Mouse (Mus musculus): Measurements from ENCODE around the gene Antxr1. TPM values are rescaled to one million over a fixed set of nuclear protein-coding genes. Genes with fewer than 3 reads are reported as not detected.

Gene Antxr1
- total and polyA plus RNA-seq, 2 experiments: 0.28 to 0.92 TPM

DNA sequence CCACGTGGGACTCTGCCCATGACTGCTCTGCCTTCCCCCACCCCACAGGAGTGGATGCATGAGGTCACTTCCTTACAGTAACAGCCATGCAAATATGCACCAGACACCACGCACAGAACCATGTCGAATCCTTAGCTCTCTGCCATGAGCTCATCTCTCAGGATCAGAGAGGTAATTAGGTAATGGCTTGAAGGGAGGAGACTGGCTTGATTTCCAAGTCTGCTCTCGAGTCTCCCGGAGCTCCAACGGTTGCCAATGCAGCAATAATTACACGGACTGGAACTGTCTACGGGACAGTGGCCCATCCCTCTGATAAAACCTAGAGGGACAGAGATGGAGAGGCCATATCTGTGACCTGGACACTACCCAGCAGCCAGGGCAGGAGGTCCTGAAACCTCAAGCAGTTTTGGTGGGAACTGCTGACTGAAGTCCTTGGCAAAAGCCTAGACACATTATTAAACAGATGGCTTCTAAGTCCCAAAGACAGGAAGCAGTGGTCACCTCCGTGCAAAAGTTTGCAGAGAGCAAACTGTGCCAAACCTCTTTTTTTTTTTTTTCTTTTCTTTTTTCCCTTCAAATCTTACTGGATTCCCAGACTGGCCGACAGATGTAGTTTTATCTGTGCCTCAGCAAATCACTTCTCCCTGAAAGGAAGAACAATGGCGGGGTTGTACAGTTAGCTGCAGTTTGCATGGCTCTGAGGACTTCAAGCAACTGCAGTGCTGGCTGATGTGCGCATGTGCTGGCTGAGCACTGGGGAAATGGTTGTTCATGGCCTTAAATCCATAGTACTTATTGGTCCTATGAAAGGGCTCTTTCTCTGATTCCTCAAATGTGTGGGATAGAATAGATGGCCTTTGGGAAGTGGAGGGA, 174.0 kb downstream of the Antxr1 start:
- no peaks in the 10 kb centered on the region for H3K4me1 ChIP-seq (ENCODE audit: control insufficient read depth, insufficient read depth, low read length)
- no peaks in the 10 kb centered on the region for H3K36me3 ChIP-seq (ENCODE audit: control insufficient read depth, insufficient read depth, low read length)
- no peaks in the 10 kb centered on the region for H3K27me3 ChIP-seq (ENCODE audit: control insufficient read depth, insufficient read depth, low read length)
- TF ChIP-seq CTCF (IDR thresholded peaks at IDR 0.05; ENCODE audit: low read depth, low read length) (no peak), POLR2A (IDR thresholded peaks at IDR 0.05; ENCODE audit: extremely low read depth, insufficient read depth, low read length) (no peak)
- H3K4me3 ChIP-seq (ENCODE audit: insufficient read depth, low read depth, low read length): no peak overlapping the region
- H3K79me2 ChIP-seq (ENCODE audit: control insufficient read depth, insufficient read depth, low read length): no peaks in the 10 kb centered on the region
- H3K27ac ChIP-seq (replicated peaks; ENCODE audit: insufficient read depth, low read depth, low read length): no peak overlapping the region
- no peak for DNase-seq (ENCODE audit: extremely low read depth, low read depth, low spot score)
- WGBS: 65% methylated on average over 12 of the region's 12 CpGs
- H3K9ac ChIP-seq (ENCODE audit: low read depth, low read length): no peak overlapping the region

DNA sequence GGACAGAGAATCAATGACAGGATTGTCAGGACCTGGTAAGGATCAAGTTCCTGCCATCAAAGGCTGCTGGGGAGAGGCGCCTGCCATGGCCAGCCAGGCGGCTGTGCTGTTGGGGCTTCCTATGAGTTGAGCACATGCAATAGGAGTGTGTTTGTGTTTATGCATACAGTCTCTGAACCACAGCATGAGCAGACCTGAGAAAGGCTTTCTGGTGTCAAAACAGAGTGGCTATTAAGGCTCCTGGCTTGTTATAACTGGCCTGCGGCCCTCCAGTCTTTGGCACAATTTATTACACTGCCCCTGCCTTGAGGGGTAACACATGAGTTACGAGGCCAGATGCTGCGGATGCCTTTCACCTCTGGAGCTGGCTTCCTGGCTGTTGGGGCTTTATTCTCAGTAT, 175.4 kb downstream of the Antxr1 start:
- Histone ChIP-seq H3K4me3 (ENCODE audit: insufficient read depth, low read depth, low read length) (no peak overlapping the region), H3K79me2 (ENCODE audit: control insufficient read depth, insufficient read depth, low read length) (no peaks in the 10 kb centered on the region), H3K27ac (replicated peaks; ENCODE audit: insufficient read depth, low read depth, low read length) (no peak overlapping the region), H3K27me3 (ENCODE audit: control insufficient read depth, insufficient read depth, low read length) (no peaks in the 10 kb centered on the region), H3K36me3 (ENCODE audit: control insufficient read depth, insufficient read depth, low read length) (no peaks in the 10 kb centered on the region), H3K4me1 (ENCODE audit: control insufficient read depth, insufficient read depth, low read length) (no peaks in the 10 kb centered on the region), H3K9ac (ENCODE audit: low read depth, low read length) (no peak overlapping the region)
- TF ChIP-seq POLR2A (IDR thresholded peaks at IDR 0.05; ENCODE audit: extremely low read depth, insufficient read depth, low read length) (no peak), CTCF (IDR thresholded peaks at IDR 0.05; ENCODE audit: low read depth, low read length) (no peak)
- no peak for DNase-seq (ENCODE audit: extremely low read depth, low read depth, low spot score)
- 97% methylated on average over 5 of the region's 5 CpGs for WGBS

DNA sequence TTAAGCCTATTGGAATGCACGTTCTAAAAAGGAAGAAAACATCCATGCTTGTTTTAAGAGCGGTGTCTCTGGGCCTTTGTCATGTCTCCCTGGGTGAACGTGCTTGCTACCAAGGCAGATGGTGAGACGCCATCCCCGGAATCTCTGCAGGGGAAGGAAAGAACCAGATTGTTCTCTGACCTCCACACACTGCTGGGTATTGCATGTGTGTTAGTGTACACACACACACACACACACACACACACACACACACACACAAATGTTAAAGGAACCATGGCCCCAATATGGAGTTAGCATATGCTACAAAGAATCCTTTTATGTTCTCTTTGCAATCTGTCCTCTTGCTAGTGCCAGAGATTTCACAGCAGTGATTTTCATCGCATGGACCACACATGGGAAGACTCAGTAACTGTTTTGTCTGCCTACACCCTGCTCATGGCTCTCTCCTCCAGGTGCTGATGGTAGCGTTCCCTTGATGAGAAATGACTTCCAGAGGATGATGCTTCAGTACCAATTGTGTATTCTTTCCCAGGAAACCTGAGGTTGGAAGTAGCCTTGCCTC, 177.5 kb downstream of the Antxr1 start:
- no peak overlapping the region for H3K27ac ChIP-seq (replicated peaks; ENCODE audit: insufficient read depth, low read depth, low read length)
- no peak for DNase-seq (ENCODE audit: extremely low read depth, low read depth, low spot score)
- 91% methylated on average over 7 of the region's 7 CpGs for WGBS
- no peaks in the 10 kb centered on the region for H3K27me3 ChIP-seq (ENCODE audit: control insufficient read depth, insufficient read depth, low read length)
- no peaks in the 10 kb centered on the region for H3K4me1 ChIP-seq (ENCODE audit: control insufficient read depth, insufficient read depth, low read length)
- H3K79me2 ChIP-seq (ENCODE audit: control insufficient read depth, insufficient read depth, low read length): no peaks in the 10 kb centered on the region
- no peak overlapping the region for H3K4me3 ChIP-seq (ENCODE audit: insufficient read depth, low read depth, low read length)
- no peak overlapping the region for H3K9ac ChIP-seq (ENCODE audit: low read depth, low read length)
- H3K36me3 ChIP-seq (ENCODE audit: control insufficient read depth, insufficient read depth, low read length): no peaks in the 10 kb centered on the region
- TF ChIP-seq CTCF (IDR thresholded peaks at IDR 0.05; ENCODE audit: low read depth, low read length): no peak

DNA sequence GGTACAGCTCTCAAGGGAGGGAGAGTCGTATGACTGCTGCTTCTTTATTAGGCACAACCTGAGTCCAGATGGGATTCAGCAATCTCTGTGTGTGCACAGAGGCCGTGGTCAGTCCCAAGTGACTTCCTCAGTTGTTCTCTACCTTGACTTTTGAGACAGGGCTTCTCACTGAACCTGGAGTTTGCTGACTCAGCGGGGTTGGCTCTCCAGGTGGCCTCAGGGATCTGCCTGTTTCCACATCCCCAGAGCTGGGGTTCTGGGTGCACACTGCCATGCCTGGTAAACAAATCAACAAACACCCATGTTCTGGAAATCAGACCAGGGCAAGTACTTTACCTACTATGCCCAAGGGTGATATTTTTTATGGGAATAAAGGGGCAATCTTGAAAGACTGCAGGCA, 181.8 kb downstream of the Antxr1 start:
- Histone ChIP-seq H3K9ac (ENCODE audit: low read depth, low read length) (no peak overlapping the region), H3K4me1 (ENCODE audit: control insufficient read depth, insufficient read depth, low read length) (no peaks in the 10 kb centered on the region), H3K27ac (replicated peaks; ENCODE audit: insufficient read depth, low read depth, low read length) (no peak overlapping the region), H3K36me3 (ENCODE audit: control insufficient read depth, insufficient read depth, low read length) (no peaks in the 10 kb centered on the region), H3K4me3 (ENCODE audit: insufficient read depth, low read depth, low read length) (no peak overlapping the region), H3K27me3 (ENCODE audit: control insufficient read depth, insufficient read depth, low read length) (no peaks in the 10 kb centered on the region), H3K79me2 (ENCODE audit: control insufficient read depth, insufficient read depth, low read length) (no peaks in the 10 kb centered on the region)
- no peak for DNase-seq (ENCODE audit: extremely low read depth, low read depth, low spot score)
- TF ChIP-seq CTCF (IDR thresholded peaks at IDR 0.05; ENCODE audit: low read depth, low read length) (no peak), POLR2A (IDR thresholded peaks at IDR 0.05; ENCODE audit: extremely low read depth, insufficient read depth, low read length) (no peak)
- 93% methylated on average over 3 of the region's 3 CpGs for WGBS

DNA sequence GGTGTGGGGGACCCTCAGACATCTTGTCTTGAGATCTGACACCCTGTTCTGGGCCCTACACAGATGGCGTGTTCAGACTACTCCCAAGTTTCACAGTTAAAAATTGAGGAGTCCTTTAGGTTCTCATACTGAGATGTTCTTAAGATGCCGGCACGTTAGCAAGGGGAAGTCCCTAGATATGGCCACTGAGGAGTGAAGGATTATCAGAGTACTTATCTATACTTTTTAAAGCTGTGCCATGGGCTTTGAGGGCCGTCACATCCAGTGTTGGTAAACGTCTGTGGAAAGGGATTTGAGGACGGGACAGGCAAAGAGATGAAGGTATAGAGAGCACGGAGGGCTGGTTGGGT, 182.4 kb downstream of the Antxr1 start:
- TF ChIP-seq CTCF (IDR thresholded peaks at IDR 0.05; ENCODE audit: low read depth, low read length): no peak
- TF ChIP-seq POLR2A (IDR thresholded peaks at IDR 0.05; ENCODE audit: extremely low read depth, insufficient read depth, low read length): no peak
- Histone ChIP-seq H3K4me1 (ENCODE audit: control insufficient read depth, insufficient read depth, low read length) (no peaks in the 10 kb centered on the region), H3K36me3 (ENCODE audit: control insufficient read depth, insufficient read depth, low read length) (no peaks in the 10 kb centered on the region), H3K27ac (replicated peaks; ENCODE audit: insufficient read depth, low read depth, low read length) (no peak overlapping the region), H3K9ac (ENCODE audit: low read depth, low read length) (no peak overlapping the region), H3K4me3 (ENCODE audit: insufficient read depth, low read depth, low read length) (no peak overlapping the region), H3K79me2 (ENCODE audit: control insufficient read depth, insufficient read depth, low read length) (no peaks in the 10 kb centered on the region), H3K27me3 (ENCODE audit: control insufficient read depth, insufficient read depth, low read length) (no peaks in the 10 kb centered on the region)
- 84% methylated on average over 7 of the region's 7 CpGs for WGBS
- no peak for DNase-seq (ENCODE audit: extremely low read depth, low read depth, low spot score)
